Mouse (Mus musculus) lung, postnatal 0 days (tissue): ENCODE data around the gene Syvn1.

Experiments used
- CTCF ChIP-seq: IDR thresholded peaks from 2 replicates; pipeline ENCODE4 v1.5.1; 2016; ENCODE audit warnings: antibody characterized with exemption, mild to moderate bottlenecking
- EP300 ChIP-seq: IDR thresholded peaks from 2 replicates; pipeline ENCODE4 v1.6.1; 2016; ENCODE audit warnings: antibody characterized with exemption, mild to moderate bottlenecking, control low read depth

DNA sequence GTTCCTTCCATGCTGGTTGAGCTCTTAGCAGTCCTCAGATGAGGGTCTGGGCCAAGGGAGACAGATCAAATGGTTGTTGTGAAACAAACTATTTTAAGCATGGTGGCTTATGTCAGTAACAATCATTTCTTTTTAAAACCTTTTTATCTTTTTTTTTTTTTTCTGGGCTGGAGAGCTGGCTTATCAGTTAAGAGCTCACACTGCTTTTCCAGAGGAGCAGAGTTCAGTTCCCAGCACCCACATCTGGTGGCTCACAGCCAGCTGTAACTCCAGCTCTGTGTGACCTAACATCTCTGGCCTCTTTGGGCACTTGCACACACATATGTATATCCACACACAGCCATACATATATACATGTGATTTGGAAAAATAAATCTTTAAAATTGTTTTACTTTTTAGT is 8.7 kb upstream of the Syvn1 start:
- no peak for TF ChIP-seq EP300
- no peak for TF ChIP-seq CTCF
